Mouse (Mus musculus): ENCODE measurements at regions not wholly inside any gene's neighbourhood (a gene's known extent, or its start where the extent isn't known, plus 50 kb on each side); places are given as distances from the start of the nearest gene placed in this dataset.

GRCm38 (mm10) chr19:35759701-35760100, 297.6 kb downstream of the Htr7 start:
- Histone ChIP-seq H3K36me3 (ENCODE audit: insufficient read depth, low read length) (no peaks in the 10 kb centered on the region), H3K27me3 (replicated peaks; ENCODE audit: insufficient read depth, low read length) (no peaks in the 10 kb centered on the region), H3K4me2 (replicated peaks; ENCODE audit: low read depth, low read length) (no peak overlapping the region), H3K9me3 (ENCODE audit: low read length) (no peaks in the 10 kb centered on the region), H3K9ac (replicated peaks; ENCODE audit: low read depth) (no peak overlapping the region), H3K27ac (ENCODE audit: low read length) (no peak overlapping the region), H3K4me1 (ENCODE audit: insufficient read depth, low read depth, low read length) (no peaks in the 10 kb centered on the region), H3K4me3 (ENCODE audit: low read depth, low read length) (no peak overlapping the region)
- no peak for TF ChIP-seq CTCF (IDR thresholded peaks at IDR 0.05)
- TF ChIP-seq EP300 (IDR thresholded peaks at IDR 0.05): no peak
- DNase-seq (ENCODE audit: low spot score) (no peak), ATAC-seq (no peak)
- 56% methylated on average over 3 of the region's 3 CpGs for whole genome bisulfite sequencing

DNA sequence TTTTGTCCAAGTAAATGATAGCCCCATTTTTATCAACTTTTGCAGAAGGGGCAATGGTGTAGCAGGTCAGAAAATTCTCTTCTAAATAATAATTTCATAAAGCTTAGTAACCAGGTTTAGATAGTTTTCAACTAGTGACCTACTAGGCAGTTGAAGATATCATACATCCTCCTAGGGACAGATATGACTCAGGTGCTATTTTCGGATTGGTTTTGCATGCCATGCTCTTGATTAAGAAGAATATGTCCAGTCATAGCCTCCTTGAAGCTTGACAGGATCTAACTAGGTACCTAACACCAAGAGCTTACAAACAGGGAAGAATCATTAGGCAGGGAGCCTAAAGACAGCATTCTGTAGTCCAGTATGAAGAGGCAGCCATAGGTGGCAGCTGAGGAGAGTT, 301.8 kb downstream of the Htr7 start:
- H3K27ac ChIP-seq (ENCODE audit: low read length): no peak overlapping the region
- no peak for DNase-seq (ENCODE audit: low spot score)
- no peak for ATAC-seq
- no peaks in the 10 kb centered on the region for H3K36me3 ChIP-seq (ENCODE audit: insufficient read depth, low read length)
- no peak overlapping the region for H3K9ac ChIP-seq (replicated peaks; ENCODE audit: low read depth)
- H3K9me3 ChIP-seq (ENCODE audit: low read length): no peaks in the 10 kb centered on the region
- no peak overlapping the region for H3K4me2 ChIP-seq (replicated peaks; ENCODE audit: low read depth, low read length)
- no peak overlapping the region for H3K4me3 ChIP-seq (ENCODE audit: low read depth, low read length)
- no peaks in the 10 kb centered on the region for H3K27me3 ChIP-seq (replicated peaks; ENCODE audit: insufficient read depth, low read length)
- no peaks in the 10 kb centered on the region for H3K4me1 ChIP-seq (ENCODE audit: insufficient read depth, low read depth, low read length)
- TF ChIP-seq CTCF (IDR thresholded peaks at IDR 0.05): no peak
- no peak for TF ChIP-seq EP300 (IDR thresholded peaks at IDR 0.05)
- 47% methylated on average over 1 of the region's 1 CpGs for WGBS

DNA sequence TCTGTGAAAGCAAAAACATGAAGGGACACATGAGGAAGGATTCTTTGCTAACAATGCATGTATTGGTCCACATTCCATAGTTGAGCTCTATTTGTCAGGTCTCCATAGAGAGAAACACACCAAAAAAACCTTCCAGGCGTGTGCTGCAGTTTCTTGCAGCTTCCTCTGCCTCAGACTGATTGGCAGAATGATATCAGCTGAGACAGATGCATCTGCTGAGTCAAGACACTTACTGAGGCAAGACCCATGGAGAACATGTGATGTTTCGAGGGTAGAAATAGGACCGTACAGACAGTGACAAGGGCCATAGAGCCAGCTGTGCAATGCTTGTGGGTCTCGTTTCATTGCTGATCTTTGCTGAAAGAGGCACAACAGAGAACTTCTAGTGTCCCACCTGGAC, 321.6 kb downstream of the Htr7 start:
- DNase-seq (ENCODE audit: low spot score): no peak
- Histone ChIP-seq H3K4me2 (replicated peaks; ENCODE audit: low read depth, low read length) (no peak overlapping the region), H3K27ac (ENCODE audit: low read length) (no peak overlapping the region), H3K36me3 (ENCODE audit: insufficient read depth, low read length) (no peaks in the 10 kb centered on the region), H3K27me3 (replicated peaks; ENCODE audit: insufficient read depth, low read length) (no peaks in the 10 kb centered on the region), H3K4me1 (ENCODE audit: insufficient read depth, low read depth, low read length) (no peaks in the 10 kb centered on the region), H3K9me3 (ENCODE audit: low read length) (no peaks in the 10 kb centered on the region), H3K9ac (replicated peaks; ENCODE audit: low read depth) (no peak overlapping the region), H3K4me3 (ENCODE audit: low read depth, low read length) (no peak overlapping the region)
- TF ChIP-seq EP300 (IDR thresholded peaks at IDR 0.05) (no peak), CTCF (IDR thresholded peaks at IDR 0.05) (no peak)
- WGBS: 56% methylated on average over 4 of the region's 4 CpGs
- ATAC-seq: no peak

DNA sequence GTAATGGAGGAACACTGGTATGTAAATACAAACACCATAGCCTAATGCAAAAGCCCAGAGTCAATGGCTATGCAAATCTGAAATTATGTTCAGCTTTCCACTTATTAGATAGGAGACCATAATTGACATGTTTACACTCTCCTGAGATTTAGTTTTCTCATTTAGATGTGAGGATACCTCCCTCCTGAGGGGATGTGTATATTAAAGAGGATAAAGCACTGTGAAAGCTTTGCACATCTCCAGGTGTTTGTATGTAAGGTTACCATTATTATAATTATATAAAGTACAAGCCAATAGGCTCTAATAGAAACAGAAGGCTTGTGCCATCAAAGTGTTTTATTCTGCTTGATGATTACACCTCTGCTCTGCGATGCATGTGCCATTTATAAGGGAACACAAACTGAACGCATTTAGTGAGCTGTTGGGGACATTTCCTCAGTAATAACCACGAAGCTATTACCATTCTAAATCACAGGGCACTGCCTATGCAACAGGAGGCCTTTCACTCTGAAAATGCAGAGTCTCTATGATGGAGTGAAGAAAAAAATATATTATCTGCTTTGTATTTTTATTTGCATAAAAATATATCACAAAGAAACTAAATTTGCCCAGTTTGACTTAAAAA, 328.8 kb downstream of the Htr7 start:
- Histone ChIP-seq H3K36me3 (ENCODE audit: insufficient read depth, low read length) (no peaks in the 10 kb centered on the region), H3K27ac (ENCODE audit: low read length) (no peak overlapping the region), H3K9me3 (ENCODE audit: low read length) (no peaks in the 10 kb centered on the region), H3K9ac (replicated peaks; ENCODE audit: low read depth) (no peak overlapping the region), H3K4me3 (ENCODE audit: low read depth, low read length) (no peak overlapping the region), H3K4me1 (ENCODE audit: insufficient read depth, low read depth, low read length) (no peaks in the 10 kb centered on the region), H3K27me3 (replicated peaks; ENCODE audit: insufficient read depth, low read length) (no peaks in the 10 kb centered on the region), H3K4me2 (replicated peaks; ENCODE audit: low read depth, low read length) (no peak overlapping the region)
- WGBS: 65% methylated on average over 3 of the region's 3 CpGs
- TF ChIP-seq EP300 (IDR thresholded peaks at IDR 0.05): no peak
- TF ChIP-seq CTCF (IDR thresholded peaks at IDR 0.05): no peak
- DNase-seq (ENCODE audit: low spot score): no peak
- no peak for ATAC-seq

All from lung, postnatal 0 days (tissue).